15 mouse cellular contexts compared by ENCODE assay signal in genomic region chr12:105971182-105971581, GRCm38 (mm10). TPM values are rescaled to one million over a fixed set of nuclear protein-coding genes. Genes with fewer than 3 reads are reported as not detected.
DNase-seq lines count a peak whose midpoint lies in the region; ATAC-seq lines count a peak whose summit lies in the region.
"Had no signal": no experiment of that assay in that cellular context is flagged by ENCODE, and none has a peak within 500 bp of the region (broad histone marks: within the 10 kb centered on the region; RNA-seq: fewer than 3 reads in every experiment).

No protein-coding gene starts in this region.

- ATAC-seq in granulocyte monocyte progenitor cell, adult 5-6 weeks (replicated peaks; ENCODE audit: poor library complexity, severe bottlenecking), result peak; percentile 91
- ATAC-seq: forebrain, embryonic 16.5 days; intestine, embryonic 15.5 days had no signal

- H3K4me1 ChIP-seq in limb, embryonic 10.5 days, result peaks cover 22% of the 10 kb centered on the region

- DNase-seq in heart, adult 8-10 months (ENCODE audit: low spot score), result peak; percentile 24
- DNase-seq in heart, postnatal 4 days, result no peak
- DNase-seq in A20 (ENCODE audit: low read depth, low spot score), result peak; percentile 6
- DNase-seq in naive thymus-derived CD4-positive, alpha-beta T cell, adult 2 months (ENCODE audit: low read depth), result peak; percentile 69
- no peak for DNase-seq in cerebellum, adult 8-10 months
- no peak for DNase-seq in limb, embryonic 10.5 days (ENCODE audit: low spot score)
- no peak for DNase-seq in left cerebral cortex, adult 11 months (ENCODE audit: low spot score)
- DNase-seq: cerebellum, postnatal 10 days; heart, postnatal 14 days; kidney, postnatal 4 days; left cerebral cortex, postnatal 4 days; right cerebral cortex, postnatal 4 days had no signal

- no peak overlapping the region for H3K4me3 ChIP-seq in limb, embryonic 10.5 days
- H3K4me3 ChIP-seq: intestine, embryonic 15.5 days had no signal

- no peaks in the 10 kb centered on the region for H3K9me3 ChIP-seq in limb, embryonic 10.5 days (replicated peaks)
- H3K9me3 ChIP-seq: intestine, embryonic 15.5 days had no signal

- WGBS in limb, embryonic 10.5 days, result 68% methylated on average over 7 of the region's 7 CpGs

- no peak overlapping the region for H3K27ac ChIP-seq in limb, embryonic 10.5 days
- H3K27ac ChIP-seq: intestine, embryonic 15.5 days had no signal

- no peaks in the 10 kb centered on the region for H3K36me3 ChIP-seq in limb, embryonic 10.5 days
- H3K36me3 ChIP-seq: intestine, embryonic 15.5 days had no signal

- H3K27me3 ChIP-seq in limb, embryonic 10.5 days (ENCODE audit: low read depth, poor library complexity, severe bottlenecking), result peaks cover 32% of the 10 kb centered on the region
- H3K27me3 ChIP-seq: intestine, embryonic 15.5 days had no signal

RNA-seq across cellular contexts. Expression of gene Vrk1, which starts 38.8 kb away (rescaled TPM):
- 1 to 10 TPM; 6.9 to 9.5 (median 8.2) TPM for total RNA-seq in heart, adult 8-10 months (2022)
- total RNA-seq in heart, postnatal 4 days (2021), result 10 to 100 TPM; 26.4 to 28.0 TPM
- 97.1 and 98.6 TPM in 2 replicates for total RNA-seq in granulocyte monocyte progenitor cell, adult 5-6 weeks (2014; fragmentation: Nextera tagmentation)
- total RNA-seq in granulocyte monocyte progenitor cell, adult 5-6 weeks (2017), result 205 and 212 TPM in 2 replicates
- polyA plus RNA-seq in limb, embryonic 10.5 days (2016; fragmentation: Nextera tagmentation; extraction: Ambion mirVana), result 114 and 115 TPM in 2 replicates

Comparison
In these comparisons a context has a peak if more than half of its experiments do, and no peak if none do; other contexts are left out.
1. DNase-seq: peak in heart, adult 8-10 months (single experiment), A20 (single experiment) and naive thymus-derived CD4-positive, alpha-beta T cell, adult 2 months (single experiment); none in heart, postnatal 4 days (single experiment), cerebellum, adult 8-10 months (single experiment), limb, embryonic 10.5 days (single experiment) and left cerebral cortex, adult 11 months (single experiment).